Mouse (Mus musculus) spleen, adult 2 months (tissue): ENCODE results near the gene Mapk6.

Source experiments
- CTCF ChIP-seq: fragments of 200-500 bp; IDR thresholded peaks from 2 replicates; pipeline ENCODE4 v1.5.1; 2011; ENCODE audit warnings: mild to moderate bottlenecking, inconsistent platforms; ENCODE audit not compliant: insufficient read depth, insufficient read length, insufficient replicate concordance; ENCODE audit errors: extremely low read depth
- POLR2A ChIP-seq: fragments of 200-500 bp; IDR thresholded peaks from 2 replicates; pipeline ENCODE4 v1.6.1; 2011; ENCODE audit warnings: low read depth, low read length, inconsistent platforms

GRCm38 (mm10) chr9:75409852-75410378 lies at the start of gene Mapk6:
- TF ChIP-seq CTCF (no peak), POLR2A (no peak; the same call in none of the 2 replicates)
